Mouse (Mus musculus): ENCODE results near the gene Ldah.
A peak's percentile ranks its signal among the peaks of the same experiment; 100 is the strongest.

Gene Ldah

DNA sequence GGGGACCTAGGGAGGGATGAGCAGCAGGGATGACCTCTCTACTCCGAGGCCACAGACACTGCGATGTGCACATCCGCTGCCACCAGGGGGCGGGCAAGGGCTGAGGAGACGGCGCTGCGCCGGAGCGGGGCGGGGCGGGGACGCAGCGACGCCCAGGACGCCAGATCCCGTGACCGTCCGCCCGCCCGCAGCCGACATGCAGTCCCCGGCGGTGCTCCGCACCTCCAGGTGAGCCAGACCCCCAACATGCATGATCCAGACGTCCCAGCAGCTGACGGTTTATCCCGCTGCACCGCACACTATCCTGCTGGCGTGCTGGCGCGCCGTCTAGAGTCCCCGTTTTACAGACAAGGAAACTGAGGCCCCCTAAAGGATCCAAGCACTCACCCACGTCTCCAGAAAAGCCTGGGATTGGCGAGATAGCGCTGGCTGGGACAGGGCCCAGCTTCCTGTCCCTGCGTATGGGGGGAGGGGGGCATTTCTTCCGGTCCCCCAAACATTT, 105.4 kb downstream of the Ldah start, which contains the start of gene Hs1bp3:
Gene Hs1bp3 (plus strand): TSS at position 163 of the 502 bp plus-strand sequence.
- DNase-seq (ENCODE audit: low read depth, low spot score): peak; percentile 89

DNA sequence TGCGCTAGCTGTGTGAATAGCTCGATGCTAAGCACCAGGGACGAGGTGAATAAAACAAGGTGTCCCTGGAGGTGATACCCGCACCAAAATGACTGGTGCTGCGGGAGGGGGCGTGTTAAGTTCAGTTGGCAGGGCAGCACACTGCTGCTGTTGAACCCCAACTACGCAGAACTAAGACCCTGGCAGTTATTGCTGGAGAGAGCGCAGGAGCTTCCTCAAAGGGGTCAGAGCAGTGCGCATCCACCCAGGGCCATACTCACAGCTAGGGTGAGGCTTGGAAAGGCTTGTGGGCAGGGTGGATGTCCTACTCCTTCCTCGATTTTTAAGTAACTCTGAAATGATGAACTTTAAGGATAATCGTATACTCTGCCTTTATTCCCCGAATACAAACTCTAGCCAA, 105.9 kb downstream of the Ldah start:
- no peak for DNase-seq (ENCODE audit: low read depth, low spot score)

DNA sequence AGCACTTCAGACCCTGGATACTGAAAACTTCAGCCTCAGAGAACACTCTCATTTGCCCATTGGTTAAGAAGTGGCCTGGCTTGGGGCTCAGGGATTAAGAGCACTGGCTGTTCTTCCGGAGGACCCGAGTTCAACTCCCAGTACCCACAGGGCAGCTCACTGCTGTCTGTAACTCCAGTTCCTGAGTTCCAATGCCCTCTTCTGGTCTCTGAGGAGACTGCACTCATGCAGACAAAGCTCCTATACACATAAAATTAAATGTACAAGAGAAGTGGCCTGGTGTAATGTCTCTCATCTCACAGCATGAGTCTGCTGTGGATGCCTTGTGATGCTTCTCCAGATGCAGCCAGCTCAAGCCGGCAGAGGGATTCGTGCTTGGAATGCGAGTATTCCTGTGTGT, 108.6 kb downstream of the Ldah start:
- DNase-seq (ENCODE audit: low read depth, low spot score): no peak

DNA sequence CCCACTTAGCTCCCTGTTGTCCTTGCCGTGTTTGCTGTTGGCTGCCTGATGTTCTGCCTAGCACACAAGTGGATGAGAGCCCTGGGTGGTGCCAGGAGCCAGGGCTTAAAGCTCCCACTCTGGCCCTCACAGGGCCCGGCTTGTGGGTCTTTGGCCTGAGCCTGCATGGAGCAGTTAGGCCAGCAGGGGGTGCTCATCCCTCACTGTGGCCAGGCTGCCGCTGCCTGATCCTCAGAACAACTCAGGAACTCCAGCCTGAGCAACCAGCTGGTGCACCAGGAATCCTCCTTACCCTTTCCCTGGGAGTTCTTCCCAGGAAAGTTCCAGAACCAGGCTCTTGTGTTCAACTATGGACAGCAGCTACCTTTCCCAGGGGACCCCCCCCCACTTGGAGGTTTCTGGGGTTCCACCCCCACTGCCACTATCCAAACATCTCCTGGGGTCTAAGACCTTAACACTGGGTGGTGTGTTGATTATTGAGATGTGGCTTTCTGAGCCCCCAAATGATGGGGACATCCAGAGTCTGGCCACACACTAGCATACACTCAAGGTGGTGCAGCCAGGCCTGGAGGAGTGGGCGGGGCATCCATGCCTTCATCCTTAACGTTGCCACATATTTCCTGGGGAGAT, 112.3 kb downstream of the Ldah start:
- peak; percentile 73 for DNase-seq (ENCODE audit: low read depth, low spot score)

DNA sequence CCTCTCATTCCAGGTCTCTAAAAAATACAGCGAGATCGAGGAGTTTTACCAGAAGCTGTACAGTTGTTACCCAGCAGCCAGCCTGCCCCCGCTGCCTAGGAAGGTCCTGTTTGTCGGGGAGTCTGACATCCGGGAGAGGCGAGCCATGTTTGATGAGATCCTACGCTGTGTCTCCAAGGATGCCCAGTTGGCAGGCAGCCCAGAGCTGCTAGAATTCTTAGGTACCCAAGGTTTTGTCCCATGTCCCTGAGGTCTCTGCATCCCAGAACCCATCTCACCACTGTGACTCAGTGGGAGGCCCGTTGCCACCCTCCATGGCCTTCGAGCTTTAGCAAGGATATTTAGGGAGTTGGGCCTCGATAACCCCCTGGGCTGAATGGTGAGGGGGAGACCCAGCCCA, 113.6 kb downstream of the Ldah start:
- DNase-seq (ENCODE audit: low read depth, low spot score): no peak

DNA sequence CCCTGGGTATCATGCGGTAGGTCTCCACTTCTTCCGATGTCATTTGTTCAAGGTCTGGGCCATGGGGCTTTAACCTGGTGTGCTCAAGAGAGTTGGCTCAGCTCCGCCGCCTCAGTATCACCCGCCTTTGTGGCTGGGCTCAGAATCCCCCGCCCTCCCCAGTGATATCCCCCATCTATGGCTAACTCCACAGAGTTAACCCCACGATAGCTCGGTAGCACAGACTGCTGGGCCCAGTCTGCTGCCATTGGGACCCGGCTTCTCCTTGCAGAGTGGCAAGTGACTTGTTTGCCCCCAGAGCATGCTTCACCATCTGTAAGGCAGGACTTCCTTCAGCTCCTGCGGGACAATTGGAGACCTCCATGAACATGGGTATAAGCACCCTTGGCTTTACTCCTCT, 116.2 kb downstream of the Ldah start:
- no peak for DNase-seq (ENCODE audit: low read depth, low spot score)

DNA sequence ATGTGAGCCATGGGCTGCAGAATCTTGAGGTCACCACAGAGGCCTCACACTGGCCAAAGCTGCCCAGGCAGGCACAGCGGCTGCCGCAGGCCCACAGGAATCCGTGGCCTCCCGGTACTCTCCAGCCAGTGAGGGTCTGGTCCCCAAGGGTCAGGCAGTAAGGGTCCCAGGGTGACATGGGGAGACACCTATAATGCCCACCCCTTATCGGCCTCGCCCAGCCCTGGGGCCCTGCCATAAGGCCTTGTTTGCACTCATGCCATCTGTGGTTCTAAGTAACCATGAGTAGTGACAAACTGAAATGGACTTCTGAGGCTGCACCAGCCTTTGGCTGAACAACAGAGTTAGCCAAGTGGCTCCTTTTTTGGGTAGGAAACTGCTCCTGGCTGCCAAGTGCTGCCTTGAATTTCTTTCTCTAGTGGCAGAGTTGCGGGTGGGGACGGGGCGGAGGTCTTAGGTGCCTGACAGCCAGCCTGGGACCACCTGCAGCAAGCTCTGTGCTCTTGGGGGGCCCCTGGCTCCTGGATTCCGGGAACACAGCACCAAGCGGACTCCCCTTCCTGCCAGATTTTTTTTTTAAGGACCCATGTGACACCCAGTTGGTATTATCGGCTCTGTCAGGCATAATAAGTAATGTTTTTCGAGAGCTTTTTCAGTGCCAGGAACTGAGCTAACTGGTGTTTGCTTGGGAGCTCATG, 117.5 kb downstream of the Ldah start:
- DNase-seq (ENCODE audit: low read depth, low spot score): no peak

DNA sequence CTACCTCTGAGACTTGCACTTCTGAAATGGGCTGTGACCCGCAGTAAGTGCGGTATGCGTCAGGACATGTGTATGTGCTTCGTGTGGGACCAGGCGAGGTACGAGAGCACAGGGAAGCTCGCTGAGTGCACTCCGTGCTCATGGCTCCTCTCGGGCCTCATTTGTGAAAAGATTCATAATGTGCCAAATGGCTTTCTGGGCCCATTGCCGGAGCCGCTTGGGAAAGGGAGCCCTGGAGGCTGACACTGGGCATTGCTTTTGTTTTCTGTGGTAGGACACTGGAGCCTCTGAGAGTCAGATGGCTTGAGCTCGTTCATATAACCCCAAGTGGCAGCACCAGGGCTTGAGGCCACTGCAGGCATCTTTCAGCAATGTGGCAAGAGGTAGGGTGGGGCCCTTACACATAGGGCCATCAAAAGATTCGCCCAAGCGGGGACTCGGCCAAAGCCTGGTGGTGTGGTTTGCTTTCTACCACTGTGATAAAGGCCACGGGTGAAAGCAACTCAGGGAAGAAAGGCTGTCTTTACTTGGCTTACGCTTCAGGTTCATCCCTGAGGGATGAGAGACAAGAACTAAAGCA, 118.1 kb downstream of the Ldah start:
- DNase-seq (ENCODE audit: low read depth, low spot score): no peak

DNA sequence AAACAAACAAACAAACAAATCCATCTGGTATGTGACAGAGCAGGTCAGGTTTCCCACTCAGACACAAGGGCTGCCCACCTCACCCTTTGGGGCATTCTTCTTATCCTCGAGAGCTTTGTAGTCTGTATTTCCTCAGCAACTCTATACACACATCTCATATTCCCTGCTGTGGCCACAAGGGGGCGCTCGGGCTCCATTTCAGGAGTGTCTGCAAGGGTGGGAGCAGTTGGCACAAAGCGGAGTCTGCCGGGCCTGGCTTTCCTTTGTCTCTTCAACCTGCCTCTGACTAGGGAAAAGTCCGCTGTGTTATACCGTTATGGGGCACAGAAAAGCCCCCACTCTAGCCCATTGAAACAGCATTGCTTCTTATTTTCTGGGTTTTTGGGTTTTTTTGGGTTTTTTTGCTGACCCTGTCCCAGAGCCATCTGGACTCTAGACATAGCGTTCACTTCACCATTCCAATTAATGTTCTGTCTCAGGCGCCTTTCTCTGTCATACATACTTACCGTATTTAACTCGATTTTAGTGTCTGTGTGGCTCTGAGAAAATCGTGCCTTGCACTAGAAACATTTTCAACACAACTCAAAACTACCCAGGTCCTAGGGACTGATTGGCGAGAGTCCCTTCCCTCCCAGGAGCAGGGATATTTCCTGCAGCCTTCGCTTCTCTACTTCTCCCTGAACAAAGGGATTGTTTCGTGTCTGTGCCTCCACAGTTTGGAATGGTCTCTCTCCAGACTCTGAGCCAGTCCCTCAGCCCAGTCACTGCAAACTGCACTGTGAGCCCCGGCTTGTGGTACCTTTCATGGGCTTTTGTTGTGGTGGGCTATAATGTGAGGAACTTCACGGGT, 119.1 kb downstream of the Ldah start:
- DNase-seq (ENCODE audit: low read depth, low spot score): peak; percentile 94

DNA sequence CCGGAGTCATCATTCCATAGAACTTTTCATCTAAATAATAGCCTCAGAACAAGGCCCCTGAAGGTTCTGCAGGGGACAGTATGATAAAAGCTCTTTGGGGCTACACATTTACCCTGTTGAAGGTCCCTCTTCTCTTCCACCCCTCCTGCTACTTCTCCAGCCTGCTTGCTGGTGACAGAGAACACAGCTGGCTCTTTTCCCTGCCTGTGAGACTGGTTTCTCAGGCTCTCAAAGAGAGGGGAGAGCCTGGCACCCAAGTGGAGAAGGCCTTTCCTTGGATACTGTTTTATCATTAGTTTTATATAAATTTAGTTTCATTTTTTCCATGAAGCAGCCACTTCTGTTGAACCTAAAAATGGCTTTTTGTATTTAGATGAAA, 119.8 kb downstream of the Ldah start:
- no peak for DNase-seq (ENCODE audit: low read depth, low spot score)

DNA sequence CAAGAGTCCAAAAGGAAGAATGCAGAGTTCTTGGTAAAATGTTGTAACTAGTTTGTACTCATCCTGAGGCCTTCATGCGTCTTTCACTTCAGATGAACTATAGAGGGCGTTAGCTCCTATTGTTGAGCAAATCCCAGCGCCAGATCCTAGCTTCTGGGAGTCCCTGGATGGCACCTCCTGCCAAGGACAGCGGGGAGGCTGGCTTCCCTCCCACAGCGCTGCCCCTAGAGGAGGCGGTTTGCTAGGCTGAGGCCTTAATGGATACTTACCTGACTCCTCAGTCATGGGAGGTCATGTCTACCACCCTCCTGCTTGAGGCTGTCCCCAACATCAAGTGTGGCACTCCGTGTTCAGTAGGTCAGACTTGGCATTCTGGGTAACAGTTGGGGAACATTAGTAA, 121.3 kb downstream of the Ldah start:
- no peak for DNase-seq (ENCODE audit: low read depth, low spot score)

DNA sequence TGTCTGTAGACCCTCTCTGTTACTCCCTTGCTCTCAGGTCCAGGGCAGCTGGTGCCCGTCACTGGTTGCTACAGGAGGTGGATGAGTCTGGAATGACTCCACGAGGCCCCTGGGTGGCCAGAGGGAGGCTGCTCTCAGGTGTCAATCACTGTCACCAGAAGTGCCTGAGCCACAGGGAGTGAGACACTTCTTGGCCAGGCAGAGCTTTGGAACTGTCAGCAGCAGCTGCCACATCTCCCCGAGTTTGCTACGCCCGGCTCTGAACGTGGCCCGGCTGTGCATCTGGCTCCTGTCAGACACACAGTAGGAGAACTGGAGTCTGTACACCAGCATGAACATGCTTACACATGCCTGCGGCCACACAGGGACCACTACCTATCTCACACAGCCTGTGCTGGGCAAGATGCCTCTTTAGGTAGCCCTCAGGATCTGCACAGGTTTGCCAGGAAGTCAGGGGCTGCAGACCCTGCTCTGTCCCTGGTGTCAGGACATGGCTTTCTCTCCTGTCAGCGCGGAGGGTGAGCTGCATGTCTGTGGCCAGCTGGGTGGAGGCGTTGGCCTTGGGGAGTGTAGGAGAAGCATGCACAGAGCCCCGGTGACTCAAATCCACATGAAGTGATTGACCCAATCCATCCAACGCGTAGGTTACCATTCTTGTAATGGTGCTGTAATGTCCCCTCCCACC, 123.7 kb downstream of the Ldah start:
- no peak for DNase-seq (ENCODE audit: low read depth, low spot score)

DNA sequence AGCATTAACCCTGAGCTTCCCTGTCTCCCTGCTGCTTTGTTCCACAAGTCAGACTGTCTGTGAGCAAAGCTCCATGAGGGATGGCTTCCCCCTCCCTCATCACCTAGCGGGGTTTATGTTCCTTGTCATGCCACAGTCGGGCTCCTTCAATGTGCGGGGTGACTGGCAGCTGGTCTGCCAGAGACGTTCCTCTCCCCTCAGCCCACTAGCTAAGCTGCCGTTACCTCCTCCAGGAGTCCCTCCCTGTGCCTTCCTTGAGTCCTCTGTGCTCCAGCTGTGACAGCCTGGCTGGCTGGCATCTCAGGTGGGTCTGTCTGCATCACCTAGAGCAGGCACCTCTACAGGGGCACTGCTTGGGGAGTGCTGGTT, 124.3 kb downstream of the Ldah start:
- DNase-seq (ENCODE audit: low read depth, low spot score): no peak

DNA sequence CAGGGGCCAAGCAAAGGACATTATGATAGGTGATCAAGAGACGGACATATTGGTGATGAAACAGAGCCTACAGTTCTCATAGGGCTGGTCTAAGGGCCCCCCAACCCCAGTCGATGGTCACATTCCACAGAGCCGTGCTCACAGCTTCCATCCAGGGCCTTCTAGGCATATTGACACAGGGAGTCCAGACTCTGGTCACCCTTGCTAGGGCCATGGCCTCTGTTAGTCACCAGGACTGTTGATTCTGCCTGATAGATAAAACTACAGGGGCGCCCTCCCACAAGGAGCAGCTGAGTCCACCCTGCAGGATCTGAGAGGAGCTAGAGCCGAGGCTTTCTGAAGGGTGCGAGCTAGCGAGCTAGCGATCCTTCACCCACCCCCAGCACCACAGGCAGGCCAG, 125.7 kb downstream of the Ldah start:
- DNase-seq (ENCODE audit: low read depth, low spot score): no peak

DNA sequence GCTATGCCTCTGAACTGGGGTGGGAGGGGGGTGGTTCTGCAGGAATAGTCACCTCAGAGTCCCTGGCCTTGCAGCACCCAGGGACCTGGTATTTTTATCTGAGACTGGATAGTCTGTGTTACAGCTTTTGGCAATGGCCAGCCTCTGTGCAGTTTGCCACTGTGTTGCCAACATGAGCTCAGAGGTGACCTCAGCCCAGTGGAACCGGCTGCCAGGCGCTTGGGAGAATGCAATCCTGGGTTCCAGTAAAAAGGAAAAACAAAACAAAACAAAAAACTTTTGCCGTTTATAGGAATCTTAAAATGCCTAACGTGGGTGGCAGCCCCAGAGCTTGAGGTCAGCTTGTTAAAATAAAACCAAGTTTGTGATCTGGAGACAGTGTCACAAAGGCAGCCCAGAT, 126.4 kb downstream of the Ldah start:
- no peak for DNase-seq (ENCODE audit: low read depth, low spot score)
